Mouse (Mus musculus): ENCODE data around the gene Pacs2. TPM values are rescaled to one million over a fixed set of nuclear protein-coding genes. Genes with fewer than 3 reads are reported as not detected.

The Pacs2 gene
- polyA plus RNA-seq (2017; shearing (Covaris generic)), result 26.2 TPM

GRCm38 (mm10) chr12:113013604-113014558 lies at the start of gene Pacs2:
Gene Pacs2 (plus strand): TSS chr12:113014508.

GRCm38 (mm10) chr12:112976371-112977073 lies 37.8 kb upstream of the Pacs2 start, which contains the start of gene Btbd6:
Gene Btbd6 (plus strand): TSS chr12:112976482.

GRCm38 (mm10) chr12:113000294-113001132 lies 13.8 kb upstream of the Pacs2 start, which contains the start of gene Brf1:
Gene Brf1 (minus strand): TSS chr12:113000704.

DNA sequence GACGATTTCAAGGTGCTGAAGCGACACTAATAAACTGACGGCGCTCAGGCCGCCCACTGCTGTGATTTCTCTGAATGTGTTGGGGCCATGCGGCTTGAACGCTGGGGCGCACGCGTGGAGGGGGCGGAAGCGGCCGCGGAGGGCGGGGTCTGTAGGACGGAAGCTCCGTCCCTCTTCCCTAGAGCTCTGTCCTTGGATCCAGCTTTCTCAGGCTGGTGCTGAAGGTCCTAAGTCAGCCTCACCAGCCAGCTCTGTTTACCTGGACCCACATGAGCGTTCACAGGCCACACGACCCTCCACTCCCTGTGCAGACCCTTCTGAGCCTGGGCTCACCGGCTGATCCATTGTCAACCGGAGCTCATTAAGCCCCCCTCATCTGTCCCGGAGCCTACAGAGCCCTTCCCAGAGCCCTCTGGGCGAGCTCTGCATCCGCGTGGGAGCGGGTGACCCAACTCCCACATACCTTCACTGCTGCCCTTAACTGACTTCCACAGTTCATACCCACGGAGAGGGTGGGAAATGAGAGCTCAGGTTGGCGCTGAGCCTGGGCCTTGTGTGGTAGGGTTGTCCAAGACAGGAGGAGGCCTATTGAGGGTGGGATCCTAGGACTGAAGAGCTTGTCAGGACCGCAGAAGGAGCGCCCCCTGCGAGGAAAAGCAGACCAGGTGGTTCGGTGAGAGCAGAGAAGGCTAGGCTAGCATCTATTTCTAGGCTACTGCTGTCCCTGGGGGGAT lies 60.2 kb downstream of the Pacs2 start, which contains the start of gene Tex22:
Gene Tex22 (plus strand): TSS at position 174 of the 734 bp plus-strand sequence.

DNA sequence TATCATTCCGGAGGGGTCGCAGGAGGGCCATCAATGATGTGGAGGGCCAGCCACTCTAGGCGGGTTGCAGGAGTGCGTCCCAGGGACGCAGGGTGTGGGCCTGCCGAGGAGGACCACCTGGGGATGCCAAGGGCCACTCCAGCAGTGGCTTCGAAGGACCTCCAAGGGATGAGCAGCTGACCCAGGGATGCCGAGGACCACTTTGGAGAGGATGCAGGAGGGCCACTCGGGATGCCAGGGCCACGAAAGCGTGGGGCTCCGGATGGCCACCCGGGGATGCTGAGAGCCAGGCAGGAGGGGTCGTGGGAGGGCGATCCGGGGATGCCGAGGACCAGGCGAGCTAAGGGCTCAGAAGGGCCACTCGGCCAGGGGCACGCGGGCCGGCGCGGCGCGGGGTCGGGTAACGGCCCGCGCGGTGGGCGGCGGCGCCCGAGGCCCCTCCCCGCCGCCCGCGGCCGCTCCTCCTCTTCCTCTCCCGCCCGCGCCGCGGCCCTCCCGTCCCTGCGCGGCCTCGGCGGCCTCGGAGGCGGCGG lies 83.5 kb downstream of the Pacs2 start, which contains the start of gene Mta1:
Gene Mta1 (plus strand): TSS at position 530 of the 533 bp plus-strand sequence.

Other genes with a start within 250 kb of the Pacs2 start
- not detected for gene Ahnak2, start 211.9 kb upstream of the Pacs2 start, polyA plus RNA-seq (2017; shearing (Covaris generic))
- gene Clba1, start 205.6 kb upstream of the Pacs2 start, polyA plus RNA-seq (2017; shearing (Covaris generic)), result 0.50 TPM
- 37.7 TPM for gene Cdca4, start 185.1 kb upstream of the Pacs2 start, polyA plus RNA-seq (2017; shearing (Covaris generic))
- gene Gpr132, start 146.3 kb upstream of the Pacs2 start, polyA plus RNA-seq (2017; shearing (Covaris generic)), result 286 TPM
- gene Jag2, start 84.7 kb upstream of the Pacs2 start, polyA plus RNA-seq (2017; shearing (Covaris generic)), result 1.8 TPM
- gene Nudt14, start 72.4 kb upstream of the Pacs2 start, polyA plus RNA-seq (2017; shearing (Covaris generic)), result 33.1 TPM
- gene Btbd6, start 38.0 kb upstream of the Pacs2 start, polyA plus RNA-seq (2017; shearing (Covaris generic)), result 67.8 TPM
- 191 TPM for gene Brf1, start 13.8 kb upstream of the Pacs2 start, polyA plus RNA-seq (2017; shearing (Covaris generic))
- gene Tex22, start 60.0 kb downstream of the Pacs2 start, polyA plus RNA-seq (2017; shearing (Covaris generic)), result not detected
- gene Mta1, start 83.8 kb downstream of the Pacs2 start, polyA plus RNA-seq (2017; shearing (Covaris generic)), result 33.3 TPM
- gene Crip2, start 125.7 kb downstream of the Pacs2 start, polyA plus RNA-seq (2017; shearing (Covaris generic)), result 43.9 TPM
- gene Crip1, start 131.8 kb downstream of the Pacs2 start, polyA plus RNA-seq (2017; shearing (Covaris generic)), result 3,163 TPM
- gene Tedc1, start 141.9 kb downstream of the Pacs2 start, polyA plus RNA-seq (2017; shearing (Covaris generic)), result 18.5 TPM
- gene Tmem121, start 171.4 kb downstream of the Pacs2 start, polyA plus RNA-seq (2017; shearing (Covaris generic)), result 0.72 TPM

All from effector memory CD4-positive, alpha-beta T cell, adult 7 months (primary cell).